Mouse (Mus musculus): ENCODE results near the gene Gpx3. TPM values are rescaled to one million over a fixed set of nuclear protein-coding genes. Genes with fewer than 3 reads are reported as not detected.

Gpx3 gene
- polyA plus RNA-seq, 1 experiment = 14.2 TPM

- H3K27ac ChIP-seq (ENCODE audit: insufficient read depth, low read length) = no peak overlapping the region
- no peak overlapping the region for H3K4me3 ChIP-seq (replicated peaks; ENCODE audit: insufficient read depth, low read depth, low read length)
- no peaks in the 10 kb centered on the region for H3K27me3 ChIP-seq (ENCODE audit: control insufficient read depth, insufficient read depth, low read length)
- WGBS = 94% methylated on average over 7 of the region's 7 CpGs
- H3K4me1 ChIP-seq (ENCODE audit: control insufficient read depth, insufficient read depth, low read length) = peaks cover 8% of the 10 kb centered on the region; the same call in 1 of the 2 replicates
- no peak for DNase-seq
- TF ChIP-seq CTCF (IDR thresholded peaks at IDR 0.05; ENCODE audit: borderline replicate concordance, insufficient read depth, low read depth, low read length) (no peak), POLR2A (IDR thresholded peaks at IDR 0.05; ENCODE audit: borderline replicate concordance, insufficient read depth, low read length) (no peak)
Observed at GRCm38 (mm10) chr11:54911671-54912502, 9.6 kb downstream of the Gpx3 start.

GRCm38 (mm10) chr11:54912503-54913316, 10.5 kb downstream of the Gpx3 start:
- H3K27ac ChIP-seq (ENCODE audit: insufficient read depth, low read length) = no peak overlapping the region
- WGBS = 56% methylated on average over 9 of the region's 9 CpGs
- H3K4me3 ChIP-seq (replicated peaks; ENCODE audit: insufficient read depth, low read depth, low read length) = no peak overlapping the region
- no peak for DNase-seq
- TF ChIP-seq CTCF (IDR thresholded peaks at IDR 0.05; ENCODE audit: borderline replicate concordance, insufficient read depth, low read depth, low read length) (no peak), POLR2A (IDR thresholded peaks at IDR 0.05; ENCODE audit: borderline replicate concordance, insufficient read depth, low read length) (no peak)
- peaks cover 8% of the 10 kb centered on the region; the same call in 1 of the 2 replicates for H3K4me1 ChIP-seq (ENCODE audit: control insufficient read depth, insufficient read depth, low read length)
- no peaks in the 10 kb centered on the region for H3K27me3 ChIP-seq (ENCODE audit: control insufficient read depth, insufficient read depth, low read length)

- WGBS = 17% methylated on average over 5 of the region's 5 CpGs
- Histone ChIP-seq H3K27me3 (ENCODE audit: control insufficient read depth, insufficient read depth, low read length) (no peaks in the 10 kb centered on the region), H3K4me1 (ENCODE audit: control insufficient read depth, insufficient read depth, low read length) (peaks cover 8% of the 10 kb centered on the region; the same call in 1 of the 2 replicates), H3K27ac (ENCODE audit: insufficient read depth, low read length) (no peak overlapping the region), H3K4me3 (replicated peaks; ENCODE audit: insufficient read depth, low read depth, low read length) (no peak overlapping the region)
- no peak for TF ChIP-seq CTCF (IDR thresholded peaks at IDR 0.05; ENCODE audit: borderline replicate concordance, insufficient read depth, low read depth, low read length)
- TF ChIP-seq POLR2A (IDR thresholded peaks at IDR 0.05; ENCODE audit: borderline replicate concordance, insufficient read depth, low read length) = no peak
- peak in 1 of 2 experiments; percentile 37 for DNase-seq
Observed at GRCm38 (mm10) chr11:54913841-54914240, 11.6 kb downstream of the Gpx3 start.

GRCm38 (mm10) chr11:54917461-54917860, 15.2 kb downstream of the Gpx3 start:
- TF ChIP-seq CTCF (IDR thresholded peaks at IDR 0.05; ENCODE audit: borderline replicate concordance, insufficient read depth, low read depth, low read length) = no peak
- no peak for TF ChIP-seq POLR2A (IDR thresholded peaks at IDR 0.05; ENCODE audit: borderline replicate concordance, insufficient read depth, low read length)
- Histone ChIP-seq H3K4me3 (replicated peaks; ENCODE audit: insufficient read depth, low read depth, low read length) (no peak overlapping the region), H3K27me3 (ENCODE audit: control insufficient read depth, insufficient read depth, low read length) (no peaks in the 10 kb centered on the region), H3K27ac (ENCODE audit: insufficient read depth, low read length) (no peak overlapping the region), H3K4me1 (ENCODE audit: control insufficient read depth, insufficient read depth, low read length) (peaks cover 8% of the 10 kb centered on the region; the same call in 1 of the 2 replicates)
- WGBS = 88% methylated on average over 7 of the region's 7 CpGs
- DNase-seq = no peak

- H3K27me3 ChIP-seq (ENCODE audit: control insufficient read depth, insufficient read depth, low read length) = no peaks in the 10 kb centered on the region
- no peak for DNase-seq
- no peak overlapping the region for H3K4me3 ChIP-seq (replicated peaks; ENCODE audit: insufficient read depth, low read depth, low read length)
- no peak overlapping the region for H3K27ac ChIP-seq (ENCODE audit: insufficient read depth, low read length)
- H3K4me1 ChIP-seq (ENCODE audit: control insufficient read depth, insufficient read depth, low read length) = peaks cover 8% of the 10 kb centered on the region; the same call in 1 of the 2 replicates
- TF ChIP-seq CTCF (IDR thresholded peaks at IDR 0.05; ENCODE audit: borderline replicate concordance, insufficient read depth, low read depth, low read length) = 0 out of 2 replicates have a peak, but pooled peaks have one; percentile 16
- TF ChIP-seq POLR2A (IDR thresholded peaks at IDR 0.05; ENCODE audit: borderline replicate concordance, insufficient read depth, low read length) = no peak
- WGBS = 86% methylated on average over 4 of the region's 4 CpGs
Observed at GRCm38 (mm10) chr11:54918273-54918672, 16.0 kb downstream of the Gpx3 start.

GRCm38 (mm10) chr11:54920127-54920972, 18.1 kb downstream of the Gpx3 start:
- TF ChIP-seq CTCF (IDR thresholded peaks at IDR 0.05; ENCODE audit: borderline replicate concordance, insufficient read depth, low read depth, low read length) (no peak), POLR2A (IDR thresholded peaks at IDR 0.05; ENCODE audit: borderline replicate concordance, insufficient read depth, low read length) (no peak)
- 76% methylated on average over 11 of the region's 11 CpGs for WGBS
- no peak for DNase-seq

GRCm38 (mm10) chr11:54920973-54921580, 18.8 kb downstream of the Gpx3 start:
- DNase-seq = no peak
- H3K4me3 ChIP-seq (replicated peaks; ENCODE audit: insufficient read depth, low read depth, low read length) = no peak overlapping the region
- 87% methylated on average over 6 of the region's 6 CpGs for WGBS
- H3K27ac ChIP-seq (ENCODE audit: insufficient read depth, low read length) = no peak overlapping the region
- H3K4me1 ChIP-seq (ENCODE audit: control insufficient read depth, insufficient read depth, low read length) = no peaks in the 10 kb centered on the region
- TF ChIP-seq CTCF (IDR thresholded peaks at IDR 0.05; ENCODE audit: borderline replicate concordance, insufficient read depth, low read depth, low read length) (no peak), POLR2A (IDR thresholded peaks at IDR 0.05; ENCODE audit: borderline replicate concordance, insufficient read depth, low read length) (no peak)
- no peaks in the 10 kb centered on the region for H3K27me3 ChIP-seq (ENCODE audit: control insufficient read depth, insufficient read depth, low read length)

More at GRCm38 (mm10) chr11:54920127-54920972, 18.1 kb downstream of the Gpx3 start:
- Histone ChIP-seq H3K27ac (ENCODE audit: insufficient read depth, low read length) (no peak overlapping the region), H3K27me3 (ENCODE audit: control insufficient read depth, insufficient read depth, low read length) (no peaks in the 10 kb centered on the region), H3K4me1 (ENCODE audit: control insufficient read depth, insufficient read depth, low read length) (no peaks in the 10 kb centered on the region), H3K4me3 (replicated peaks; ENCODE audit: insufficient read depth, low read depth, low read length) (no peak overlapping the region)

All from cerebellum, adult 2 months (tissue).